Mouse (Mus musculus): ENCODE results near the gene Phf24. TPM values are rescaled to one million over a fixed set of nuclear protein-coding genes. Genes with fewer than 3 reads are reported as not detected.

Gene Phf24
- polyA plus RNA-seq, 1 experiment from 2014 or later = 0.04 TPM

DNA sequence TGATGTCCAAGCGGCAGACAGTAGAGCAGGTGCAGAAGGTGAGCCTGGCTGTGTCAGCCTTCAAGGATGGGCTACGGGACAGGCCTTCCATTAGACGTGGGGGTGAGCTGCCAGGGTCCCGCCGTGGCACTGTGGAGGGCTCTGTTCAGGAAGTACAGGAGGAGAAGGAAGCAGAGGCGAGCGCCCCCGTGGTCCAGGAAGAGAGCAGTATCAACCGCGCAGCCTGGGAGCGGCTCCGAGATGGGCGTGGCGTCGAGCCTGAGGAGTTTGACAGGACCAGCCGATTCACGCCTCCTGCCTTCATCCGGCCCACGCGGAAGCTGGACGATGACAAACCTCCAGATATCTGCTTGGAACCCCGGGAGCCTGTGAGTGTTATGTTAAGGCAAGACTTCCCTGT lies 17.2 kb downstream of the Phf24 start:
- no peaks in the 10 kb centered on the region for H3K9me3 ChIP-seq (ENCODE audit: control insufficient read depth, low read length)
- ATAC-seq (ENCODE audit: insufficient number of reproducible peaks, low FRiP score, low TSS enrichment, low read depth) = no peak
- no peak overlapping the region for H3K4me3 ChIP-seq (ENCODE audit: low read depth, low read length)
- no peaks in the 10 kb centered on the region for H3K4me1 ChIP-seq (ENCODE audit: control insufficient read depth, insufficient read depth, low read length)
- DNase-seq (ENCODE audit: low spot score) = peak; percentile 63
- H3K9ac ChIP-seq (ENCODE audit: low read length) = no peak overlapping the region
- WGBS = 9% methylated on average over 22 of the region's 22 CpGs
- H3K27me3 ChIP-seq (ENCODE audit: control insufficient read depth, insufficient read depth, low read length) = peaks cover 11% of the 10 kb centered on the region
- H3K27ac ChIP-seq (replicated peaks; ENCODE audit: low read depth, low read length) = no peak overlapping the region
- peak overlapping the region; percentile 28; the same call in 1 of the 2 replicates for H3K4me2 ChIP-seq (ENCODE audit: low read depth, severe bottlenecking)
- no peaks in the 10 kb centered on the region for H3K36me3 ChIP-seq (ENCODE audit: control insufficient read depth, insufficient read depth, low read length)

DNA sequence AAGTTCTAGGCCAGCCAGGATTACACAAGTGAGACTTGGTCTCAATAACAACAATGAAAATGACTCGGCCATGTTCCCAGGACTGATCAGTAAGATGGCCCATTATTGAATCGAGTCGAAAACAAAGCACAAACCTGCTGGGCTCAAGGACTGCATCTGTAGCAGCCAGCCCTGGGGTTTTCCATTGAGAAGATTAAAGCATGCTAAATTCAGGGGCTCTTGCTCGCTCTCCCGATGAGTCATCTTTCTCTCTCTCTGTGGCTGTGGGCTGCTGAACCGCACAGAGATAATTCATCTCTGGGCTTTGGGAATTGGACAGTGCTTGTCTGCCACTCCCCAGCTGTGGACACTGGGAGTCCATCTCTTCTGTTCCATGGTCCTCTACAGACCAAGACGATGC lies 24.9 kb downstream of the Phf24 start:
- no peaks in the 10 kb centered on the region for H3K4me1 ChIP-seq (ENCODE audit: control insufficient read depth, insufficient read depth, low read length)
- H3K27me3 ChIP-seq (ENCODE audit: control insufficient read depth, insufficient read depth, low read length) = peaks cover 8% of the 10 kb centered on the region; the same call in 1 of the 2 replicates
- no peak overlapping the region for H3K4me2 ChIP-seq (ENCODE audit: low read depth, severe bottlenecking)
- no peak for DNase-seq (ENCODE audit: low spot score)
- no peak overlapping the region for H3K4me3 ChIP-seq (ENCODE audit: low read depth, low read length)
- H3K9me3 ChIP-seq (ENCODE audit: control insufficient read depth, low read length) = no peaks in the 10 kb centered on the region
- 90% methylated on average over 7 of the region's 7 CpGs for WGBS
- no peak overlapping the region for H3K27ac ChIP-seq (replicated peaks; ENCODE audit: low read depth, low read length)
- no peak for ATAC-seq (ENCODE audit: insufficient number of reproducible peaks, low FRiP score, low TSS enrichment, low read depth)
- no peak overlapping the region for H3K9ac ChIP-seq (ENCODE audit: low read length)
- no peaks in the 10 kb centered on the region for H3K36me3 ChIP-seq (ENCODE audit: control insufficient read depth, insufficient read depth, low read length)

DNA sequence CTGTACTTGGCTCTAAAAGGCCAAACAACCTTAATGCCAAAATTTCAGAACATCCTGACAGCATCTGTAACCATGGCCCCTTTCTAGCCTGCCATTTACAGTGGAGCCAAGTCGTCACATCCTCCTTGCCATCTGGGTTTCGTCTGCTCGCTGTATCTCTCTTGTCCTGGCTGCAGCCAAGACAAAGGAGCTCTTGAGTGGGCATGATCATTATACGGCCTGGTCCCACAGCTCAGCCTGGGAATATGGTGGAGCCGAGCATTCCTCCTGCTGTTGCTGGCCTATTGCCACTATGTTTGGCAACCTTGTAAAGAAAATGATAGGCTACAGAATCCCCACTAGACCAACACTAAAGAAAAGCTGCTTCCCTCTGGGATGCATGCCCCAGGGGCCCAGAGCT lies 26.9 kb downstream of the Phf24 start:
- WGBS = 80% methylated on average over 5 of the region's 5 CpGs
- Histone ChIP-seq H3K27ac (replicated peaks; ENCODE audit: low read depth, low read length) (no peak overlapping the region), H3K4me1 (ENCODE audit: control insufficient read depth, insufficient read depth, low read length) (peaks cover 2% of the 10 kb centered on the region; the same call in 1 of the 2 replicates), H3K9me3 (ENCODE audit: control insufficient read depth, low read length) (no peaks in the 10 kb centered on the region), H3K4me2 (ENCODE audit: low read depth, severe bottlenecking) (no peak overlapping the region), H3K27me3 (ENCODE audit: control insufficient read depth, insufficient read depth, low read length) (0 out of 2 replicates have a peak, but pooled peaks cover 2% of the 10 kb centered on the region), H3K36me3 (ENCODE audit: control insufficient read depth, insufficient read depth, low read length) (no peaks in the 10 kb centered on the region), H3K9ac (ENCODE audit: low read length) (no peak overlapping the region), H3K4me3 (ENCODE audit: low read depth, low read length) (no peak overlapping the region)
- ATAC-seq (ENCODE audit: insufficient number of reproducible peaks, low FRiP score, low TSS enrichment, low read depth) (no peak), DNase-seq (ENCODE audit: low spot score) (no peak)

DNA sequence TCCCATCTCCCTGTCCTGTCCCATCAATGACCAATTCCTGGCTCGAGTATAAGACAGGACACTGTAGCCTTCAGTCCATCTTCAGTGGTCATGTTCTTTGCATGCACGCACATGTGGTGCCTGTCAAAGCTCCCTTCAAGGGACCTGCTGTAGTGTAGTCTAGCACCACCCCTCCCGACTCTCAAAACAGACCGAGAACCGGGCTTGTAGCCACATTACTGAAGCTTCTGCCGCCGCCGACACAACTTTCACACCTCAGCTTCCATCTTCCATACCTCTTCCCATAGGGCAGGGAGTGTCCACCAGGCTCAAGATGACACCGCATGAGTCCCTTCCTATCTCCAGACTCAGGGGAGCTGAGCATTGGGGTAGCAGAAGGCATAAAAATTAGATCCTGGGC lies 27.7 kb downstream of the Phf24 start:
- H3K4me2 ChIP-seq (ENCODE audit: low read depth, severe bottlenecking) = no peak overlapping the region
- H3K27ac ChIP-seq (replicated peaks; ENCODE audit: low read depth, low read length) = no peak overlapping the region
- no peaks in the 10 kb centered on the region for H3K27me3 ChIP-seq (ENCODE audit: control insufficient read depth, insufficient read depth, low read length)
- H3K4me3 ChIP-seq (ENCODE audit: low read depth, low read length) = no peak overlapping the region
- peaks cover 5% of the 10 kb centered on the region; the same call in 1 of the 2 replicates for H3K4me1 ChIP-seq (ENCODE audit: control insufficient read depth, insufficient read depth, low read length)
- H3K9ac ChIP-seq (ENCODE audit: low read length) = no peak overlapping the region
- H3K9me3 ChIP-seq (ENCODE audit: control insufficient read depth, low read length) = no peaks in the 10 kb centered on the region
- H3K36me3 ChIP-seq (ENCODE audit: control insufficient read depth, insufficient read depth, low read length) = no peaks in the 10 kb centered on the region
- DNase-seq (ENCODE audit: low spot score) = no peak
- 86% methylated on average over 9 of the region's 9 CpGs for WGBS
- ATAC-seq (ENCODE audit: insufficient number of reproducible peaks, low FRiP score, low TSS enrichment, low read depth) = no peak

DNA sequence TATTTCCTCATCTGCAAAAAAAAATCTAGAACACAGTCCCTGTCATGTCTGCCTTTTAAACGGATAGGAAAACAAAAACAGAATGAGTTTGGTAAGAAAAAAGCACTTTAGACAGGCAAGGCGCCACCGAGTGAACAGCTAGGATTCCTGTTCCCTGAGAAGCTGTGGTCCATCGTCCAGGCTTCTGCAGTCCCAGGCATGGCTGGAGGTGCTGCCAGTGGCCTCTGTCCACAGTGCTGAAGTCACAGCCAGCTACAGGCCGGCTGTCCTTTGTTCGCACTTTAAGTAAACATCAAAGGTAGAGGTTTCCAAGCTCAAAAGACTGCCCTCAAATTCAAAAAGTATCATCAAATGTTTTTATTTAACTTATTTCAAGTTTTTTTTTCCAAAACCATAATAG lies 28.6 kb downstream of the Phf24 start:
- Histone ChIP-seq H3K4me2 (ENCODE audit: low read depth, severe bottlenecking) (no peak overlapping the region), H3K4me1 (ENCODE audit: control insufficient read depth, insufficient read depth, low read length) (peaks cover 6% of the 10 kb centered on the region; the same call in 1 of the 2 replicates), H3K27ac (replicated peaks; ENCODE audit: low read depth, low read length) (no peak overlapping the region), H3K9me3 (ENCODE audit: control insufficient read depth, low read length) (no peaks in the 10 kb centered on the region), H3K4me3 (ENCODE audit: low read depth, low read length) (no peak overlapping the region), H3K27me3 (ENCODE audit: control insufficient read depth, insufficient read depth, low read length) (no peaks in the 10 kb centered on the region), H3K36me3 (ENCODE audit: control insufficient read depth, insufficient read depth, low read length) (no peaks in the 10 kb centered on the region), H3K9ac (ENCODE audit: low read length) (no peak overlapping the region)
- peak; percentile 68 for DNase-seq (ENCODE audit: low spot score)
- ATAC-seq (ENCODE audit: insufficient number of reproducible peaks, low FRiP score, low TSS enrichment, low read depth) = no peak
- 7% methylated on average over 6 of the region's 6 CpGs for WGBS

DNA sequence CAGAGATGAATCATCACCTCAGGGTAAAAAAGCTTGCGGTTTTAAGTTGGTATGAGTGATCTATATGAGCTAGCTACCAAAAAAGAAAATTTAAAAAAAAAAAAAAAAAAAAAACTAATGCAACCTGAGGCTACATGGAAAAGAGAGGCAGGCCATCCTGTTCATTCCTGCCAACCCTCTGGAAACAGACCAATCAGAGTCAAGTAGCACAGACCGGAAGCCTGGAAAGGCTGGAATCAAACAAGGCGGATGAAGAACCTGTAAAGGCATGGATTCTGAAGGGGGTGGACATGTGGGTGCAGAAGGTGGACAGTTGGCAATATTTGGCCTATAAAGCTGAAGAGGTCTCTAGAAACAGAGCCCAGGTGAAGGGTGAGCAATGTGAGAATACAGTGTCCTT lies 29.0 kb downstream of the Phf24 start:
- Histone ChIP-seq H3K4me3 (ENCODE audit: low read depth, low read length) (no peak overlapping the region), H3K4me1 (ENCODE audit: control insufficient read depth, insufficient read depth, low read length) (peaks cover 9% of the 10 kb centered on the region; the same call in 1 of the 2 replicates), H3K27me3 (ENCODE audit: control insufficient read depth, insufficient read depth, low read length) (no peaks in the 10 kb centered on the region), H3K9me3 (ENCODE audit: control insufficient read depth, low read length) (no peaks in the 10 kb centered on the region), H3K36me3 (ENCODE audit: control insufficient read depth, insufficient read depth, low read length) (no peaks in the 10 kb centered on the region), H3K9ac (ENCODE audit: low read length) (no peak overlapping the region), H3K27ac (replicated peaks; ENCODE audit: low read depth, low read length) (no peak overlapping the region), H3K4me2 (ENCODE audit: low read depth, severe bottlenecking) (no peak overlapping the region)
- ATAC-seq (ENCODE audit: insufficient number of reproducible peaks, low FRiP score, low TSS enrichment, low read depth) (no peak), DNase-seq (ENCODE audit: low spot score) (no peak)
- 84% methylated on average over 3 of the region's 3 CpGs for WGBS

DNA sequence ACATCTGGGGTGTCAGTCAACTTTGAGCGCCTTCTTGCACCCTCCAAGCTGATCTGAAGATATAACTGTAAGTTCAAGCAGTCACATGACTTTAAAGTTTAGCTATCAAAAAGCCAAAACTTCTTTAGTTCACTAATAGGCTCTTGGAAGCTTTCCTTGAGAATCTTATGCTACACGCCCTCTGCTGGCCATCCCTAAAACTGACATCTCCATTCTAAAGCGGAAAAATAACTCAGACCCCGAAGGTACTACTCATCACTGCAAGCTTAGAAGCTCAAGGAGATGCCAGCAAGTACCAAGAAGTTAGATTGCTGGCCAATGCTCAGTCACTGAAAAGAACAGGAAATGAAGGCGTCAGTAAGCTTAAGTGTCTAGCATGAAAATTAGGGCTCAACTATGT lies 29.5 kb downstream of the Phf24 start:
- no peaks in the 10 kb centered on the region for H3K36me3 ChIP-seq (ENCODE audit: control insufficient read depth, insufficient read depth, low read length)
- no peak for ATAC-seq (ENCODE audit: insufficient number of reproducible peaks, low FRiP score, low TSS enrichment, low read depth)
- peaks cover 10% of the 10 kb centered on the region; the same call in 1 of the 2 replicates for H3K4me1 ChIP-seq (ENCODE audit: control insufficient read depth, insufficient read depth, low read length)
- no peak overlapping the region for H3K4me3 ChIP-seq (ENCODE audit: low read depth, low read length)
- H3K4me2 ChIP-seq (ENCODE audit: low read depth, severe bottlenecking) = no peak overlapping the region
- H3K9ac ChIP-seq (ENCODE audit: low read length) = no peak overlapping the region
- H3K27ac ChIP-seq (replicated peaks; ENCODE audit: low read depth, low read length) = no peak overlapping the region
- WGBS = 10% methylated on average over 5 of the region's 5 CpGs
- DNase-seq (ENCODE audit: low spot score) = peak; percentile 75
- H3K27me3 ChIP-seq (ENCODE audit: control insufficient read depth, insufficient read depth, low read length) = no peaks in the 10 kb centered on the region
- H3K9me3 ChIP-seq (ENCODE audit: control insufficient read depth, low read length) = no peaks in the 10 kb centered on the region

DNA sequence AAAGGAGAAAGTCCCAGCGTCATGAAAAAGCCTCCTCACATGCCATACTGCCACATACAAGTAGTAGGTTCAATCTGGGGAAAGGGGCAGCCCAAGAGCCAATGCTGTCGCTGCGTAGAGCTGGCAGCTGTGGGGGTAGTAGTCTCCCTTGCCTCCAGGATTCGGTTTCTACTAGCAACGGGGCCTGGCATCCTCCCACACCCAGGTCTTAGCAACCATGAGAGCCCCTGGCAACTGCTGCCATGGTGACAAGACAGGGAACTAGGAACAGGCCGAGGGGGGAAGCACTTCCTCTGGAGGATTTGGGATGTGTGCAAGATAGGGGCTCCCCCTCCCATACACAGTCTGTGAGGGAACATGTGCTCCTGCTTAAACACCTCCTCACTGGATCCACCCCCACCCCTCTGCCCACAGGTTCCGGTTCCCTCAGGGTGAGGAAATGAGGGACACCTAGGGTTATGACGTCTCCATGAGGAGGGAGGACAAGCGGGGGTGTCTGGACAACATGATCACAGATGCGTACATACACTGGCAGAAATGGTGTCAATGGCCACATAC lies 30.4 kb downstream of the Phf24 start:
- H3K36me3 ChIP-seq (ENCODE audit: control insufficient read depth, insufficient read depth, low read length) = no peaks in the 10 kb centered on the region
- H3K9ac ChIP-seq (ENCODE audit: low read length) = no peak overlapping the region
- H3K27ac ChIP-seq (replicated peaks; ENCODE audit: low read depth, low read length) = no peak overlapping the region
- 53% methylated on average over 10 of the region's 10 CpGs for WGBS
- no peak for DNase-seq (ENCODE audit: low spot score)
- H3K9me3 ChIP-seq (ENCODE audit: control insufficient read depth, low read length) = no peaks in the 10 kb centered on the region
- no peak overlapping the region for H3K4me3 ChIP-seq (ENCODE audit: low read depth, low read length)
- no peaks in the 10 kb centered on the region for H3K27me3 ChIP-seq (ENCODE audit: control insufficient read depth, insufficient read depth, low read length)
- no peak for ATAC-seq (ENCODE audit: insufficient number of reproducible peaks, low FRiP score, low TSS enrichment, low read depth)
- no peak overlapping the region for H3K4me2 ChIP-seq (ENCODE audit: low read depth, severe bottlenecking)
- H3K4me1 ChIP-seq (ENCODE audit: control insufficient read depth, insufficient read depth, low read length) = peaks cover 14% of the 10 kb centered on the region; the same call in 1 of the 2 replicates

DNA sequence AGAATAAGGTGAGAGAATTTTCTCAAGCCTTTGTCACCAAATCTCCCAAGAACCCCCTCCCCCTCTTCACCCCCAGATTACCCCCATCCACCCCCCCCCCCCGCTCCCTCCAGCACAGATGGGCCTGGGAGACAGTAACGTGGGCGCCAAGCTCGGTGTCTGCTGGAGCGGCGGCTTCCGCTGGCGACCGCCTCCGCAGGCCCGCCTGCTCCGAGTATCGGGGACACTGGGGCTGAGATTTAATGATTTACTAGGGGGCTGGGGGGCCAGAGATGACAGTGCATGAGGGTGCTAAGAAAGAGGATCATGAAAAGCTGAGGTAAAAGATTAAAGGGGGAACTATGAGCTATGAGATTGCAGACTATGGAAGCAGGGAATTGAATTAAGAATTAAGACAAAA lies 32.1 kb downstream of the Phf24 start:
- H3K36me3 ChIP-seq (ENCODE audit: control insufficient read depth, insufficient read depth, low read length) = no peaks in the 10 kb centered on the region
- WGBS = 32% methylated on average over 13 of the region's 13 CpGs
- ATAC-seq (ENCODE audit: insufficient number of reproducible peaks, low FRiP score, low TSS enrichment, low read depth) = no peak
- DNase-seq (ENCODE audit: low spot score) = no peak
- H3K4me2 ChIP-seq (ENCODE audit: low read depth, severe bottlenecking) = no peak overlapping the region
- no peak overlapping the region for H3K27ac ChIP-seq (replicated peaks; ENCODE audit: low read depth, low read length)
- no peaks in the 10 kb centered on the region for H3K27me3 ChIP-seq (ENCODE audit: control insufficient read depth, insufficient read depth, low read length)
- no peak overlapping the region for H3K9ac ChIP-seq (ENCODE audit: low read length)
- H3K9me3 ChIP-seq (ENCODE audit: control insufficient read depth, low read length) = no peaks in the 10 kb centered on the region
- H3K4me1 ChIP-seq (ENCODE audit: control insufficient read depth, insufficient read depth, low read length) = peaks cover 17% of the 10 kb centered on the region; the same call in 1 of the 2 replicates
- H3K4me3 ChIP-seq (ENCODE audit: low read depth, low read length) = no peak overlapping the region
